Mouse (Mus musculus): ENCODE results near the gene Traf2.
A peak's percentile ranks its signal among the peaks of the same experiment; 100 is the strongest.

The Traf2 gene

DNA sequence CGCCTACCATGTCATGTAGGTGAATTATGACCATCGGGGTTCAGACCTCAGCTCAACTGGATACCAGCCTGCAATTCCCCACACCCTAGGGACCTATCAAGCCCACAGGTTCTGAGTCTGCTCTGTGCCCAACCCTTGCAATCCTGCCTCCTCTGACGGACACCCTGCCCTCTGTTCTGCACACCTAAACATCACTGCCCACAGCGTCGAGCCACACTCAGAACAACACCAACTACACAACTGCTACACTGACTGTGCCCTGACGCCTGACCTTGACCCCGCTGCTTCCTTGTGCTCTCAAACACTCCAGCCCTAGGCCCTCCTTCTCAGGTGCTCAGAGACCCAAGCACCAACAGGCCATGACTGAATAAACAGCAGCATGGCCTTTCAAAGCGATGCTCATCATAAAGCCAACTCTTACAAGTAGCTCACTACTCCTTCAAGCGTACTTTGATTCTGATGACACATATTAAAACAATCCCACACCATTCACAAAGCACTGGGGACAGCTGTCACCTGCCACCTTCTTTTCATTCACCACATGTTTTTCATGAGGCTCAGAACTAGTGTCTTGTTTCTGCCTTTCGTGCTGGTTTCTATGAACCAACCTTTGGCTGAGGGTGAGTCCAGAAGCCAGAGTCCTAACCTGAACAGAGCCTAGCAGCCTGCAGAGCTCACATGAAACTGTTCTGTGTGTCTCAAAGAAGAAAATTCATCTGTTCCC lies 4.9 kb downstream of the Traf2 start:
- DNase-seq = no peak

DNA sequence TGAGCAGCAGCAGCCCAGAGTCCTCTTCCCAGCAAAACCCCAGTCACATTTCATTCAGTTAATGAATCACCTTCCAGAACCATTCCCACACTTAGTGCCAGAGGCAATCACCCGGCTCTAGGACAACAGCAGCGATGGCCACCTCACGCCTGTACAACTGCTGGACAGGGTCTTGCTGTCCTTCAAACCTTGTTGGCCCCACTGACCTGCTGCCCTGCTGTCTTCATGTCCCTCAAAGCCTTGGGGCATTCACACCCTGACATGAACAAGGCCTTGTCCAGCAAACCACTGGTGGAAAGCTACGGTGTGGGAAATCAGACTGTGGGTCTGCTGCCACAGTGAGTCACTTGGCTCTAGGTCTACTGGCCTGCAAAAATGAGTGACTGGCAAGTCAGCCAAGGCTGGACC lies 6.2 kb downstream of the Traf2 start:
- no peak for DNase-seq

DNA sequence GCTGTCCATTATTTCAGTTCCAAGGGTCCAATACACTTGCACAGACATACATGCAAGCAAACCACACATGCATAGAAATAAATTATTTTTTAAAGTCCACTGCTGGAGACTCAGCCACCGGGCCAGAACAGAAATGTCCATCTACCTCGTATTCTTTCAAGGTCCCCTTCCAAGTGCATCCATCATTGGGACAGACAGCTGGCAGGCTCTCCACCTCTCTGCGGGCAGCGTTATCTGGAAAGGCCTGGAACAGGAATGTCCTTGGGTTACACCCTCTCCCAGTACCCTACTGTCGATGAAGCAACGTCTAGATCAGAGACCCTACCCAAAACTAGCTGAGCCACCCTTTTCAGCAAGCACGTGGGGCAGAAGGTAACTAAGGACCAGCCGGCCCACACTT lies 10.2 kb downstream of the Traf2 start:
- no peak for DNase-seq

DNA sequence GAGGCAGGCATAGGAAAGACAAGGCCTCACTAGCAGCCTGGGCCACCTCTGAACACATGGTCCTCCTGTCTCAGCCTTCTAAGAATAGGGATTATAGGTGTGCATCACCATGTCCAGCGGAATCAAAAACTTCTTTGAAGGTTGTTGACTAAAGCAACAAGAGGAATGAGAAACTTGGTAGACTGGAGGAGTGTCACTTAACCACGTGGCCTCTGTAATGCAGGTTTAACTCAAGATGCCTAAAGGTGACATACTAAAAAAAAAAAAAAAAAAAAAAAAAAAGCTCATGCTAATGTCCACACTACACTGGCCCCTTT lies 11.9 kb downstream of the Traf2 start:
- no peak for DNase-seq

DNA sequence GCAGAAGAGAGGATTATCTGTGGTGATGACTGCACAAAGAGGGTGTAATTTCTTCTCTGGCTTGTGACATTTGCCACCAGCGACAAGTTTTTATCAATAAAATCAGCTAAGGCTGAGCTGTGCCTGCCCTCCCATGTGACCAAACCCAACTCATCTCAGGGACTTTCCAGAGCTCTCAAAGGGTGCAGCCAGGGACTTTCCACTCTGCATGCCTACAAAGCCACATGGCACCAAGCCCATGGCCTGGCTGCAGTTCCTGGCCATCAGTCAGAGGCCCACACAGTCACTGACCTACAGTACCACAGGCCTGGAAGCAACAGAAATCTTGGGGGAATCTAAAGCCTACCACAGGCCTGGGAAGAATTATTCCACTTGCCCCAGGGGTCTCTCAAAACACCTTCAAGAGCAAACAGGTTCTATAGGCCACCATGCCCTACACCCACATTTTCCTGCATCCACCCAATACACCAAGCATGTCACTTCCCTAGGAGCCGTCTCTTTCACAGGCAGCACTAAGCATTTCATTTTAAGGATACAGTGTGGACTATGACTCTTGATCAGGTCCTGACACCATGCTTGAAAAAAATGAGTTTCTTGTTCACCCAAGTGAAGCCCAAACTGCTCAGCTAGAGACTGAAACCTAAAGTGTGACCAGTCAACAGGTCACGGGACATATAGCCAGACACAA lies 12.4 kb downstream of the Traf2 start:
- no peak for DNase-seq

DNA sequence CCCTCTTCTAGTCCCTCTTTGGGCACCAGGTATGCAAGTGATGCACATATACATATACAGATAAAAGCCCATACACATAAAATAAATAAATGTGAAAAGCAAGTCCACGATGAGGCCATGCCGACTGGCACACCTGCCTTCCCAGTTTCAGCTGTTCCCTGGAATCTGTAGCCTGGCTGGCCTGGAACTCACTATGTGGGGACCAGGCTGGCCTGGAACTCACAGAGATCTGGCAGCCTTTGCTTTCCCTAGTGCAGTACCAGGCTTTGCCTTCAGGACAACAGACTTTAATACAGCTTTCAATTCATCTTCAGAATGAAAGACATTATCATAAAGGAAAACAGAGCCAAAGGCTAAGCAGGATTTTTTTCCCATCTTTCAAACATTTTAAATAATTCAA lies 13.0 kb downstream of the Traf2 start:
- DNase-seq = no peak

DNA sequence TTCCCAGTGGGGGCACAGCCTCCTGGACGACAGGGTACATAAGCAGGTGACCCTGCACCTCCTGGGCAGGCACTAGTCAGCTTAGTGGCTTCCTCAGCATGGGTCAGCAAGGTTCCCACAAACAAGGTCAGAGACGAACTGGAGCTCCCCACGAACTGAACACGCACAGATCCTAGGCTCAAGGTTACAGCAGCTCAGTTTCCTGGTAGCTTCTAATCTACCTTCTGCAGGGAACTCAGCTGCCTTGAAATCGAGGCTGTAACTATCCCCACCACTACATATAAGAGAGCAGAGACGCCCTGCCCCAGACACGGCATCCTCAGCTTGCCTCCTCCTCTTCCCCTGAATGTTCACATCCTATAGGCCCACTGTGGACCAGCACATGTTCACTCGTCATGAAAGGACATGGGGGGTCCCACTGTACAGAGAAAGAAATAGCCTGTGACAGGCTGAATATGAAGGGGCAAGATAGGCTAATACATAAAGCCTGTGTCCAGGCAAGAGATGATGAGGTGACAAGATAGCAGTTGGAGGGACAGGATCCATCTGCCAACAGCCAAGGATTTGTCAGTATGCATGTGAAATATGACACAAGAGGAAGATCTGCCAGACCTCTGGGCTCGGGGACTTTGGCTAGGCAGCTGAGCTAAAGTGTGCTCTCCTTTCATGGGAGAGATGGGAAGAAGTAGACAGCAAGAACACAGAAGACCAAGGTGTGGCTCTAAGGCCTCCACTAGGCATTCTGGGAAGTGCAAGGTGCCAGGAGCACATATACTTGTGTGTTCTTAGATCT lies 20.0 kb downstream of the Traf2 start:
- no peak for DNase-seq

DNA sequence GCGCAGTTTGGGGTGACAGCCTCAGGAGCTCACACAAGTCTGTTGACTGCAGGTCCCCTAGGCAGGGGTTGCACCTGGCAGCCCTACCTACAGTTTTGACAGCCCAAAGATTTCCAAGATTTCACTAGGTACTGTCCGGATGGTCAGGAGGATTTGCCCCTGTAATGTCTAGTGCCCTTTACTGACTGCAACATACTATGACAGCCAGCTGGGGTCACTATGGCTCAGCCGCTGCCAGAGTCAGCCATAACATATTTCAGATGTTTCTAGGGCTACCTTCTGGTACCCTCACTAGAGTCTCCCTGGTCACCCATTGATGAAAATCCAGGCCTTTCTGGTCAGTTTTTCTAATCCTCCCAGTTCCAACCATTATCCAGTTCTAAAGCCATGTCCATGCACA lies 36.8 kb downstream of the Traf2 start:
- DNase-seq = no peak

DNA sequence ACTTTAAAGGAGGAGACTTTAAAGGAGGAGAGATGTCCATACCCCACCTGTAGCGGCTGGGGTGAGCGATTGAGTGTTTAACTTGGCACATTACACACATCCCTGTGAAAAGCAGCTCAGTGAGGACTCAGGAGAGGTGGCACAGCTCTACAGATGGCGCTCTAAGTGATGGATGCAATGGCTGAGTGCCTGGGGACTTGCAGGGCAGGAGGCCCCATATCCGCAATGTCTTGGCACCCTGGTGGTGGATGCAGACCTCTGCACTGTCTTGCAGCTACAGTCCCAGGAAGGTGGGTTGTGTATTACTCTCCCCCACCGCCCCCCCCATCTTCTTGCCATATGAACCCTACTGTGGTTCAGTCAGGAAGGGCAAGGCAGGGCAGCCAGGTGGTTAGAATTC lies 39.8 kb downstream of the Traf2 start:
- DNase-seq = peak; percentile 75

DNA sequence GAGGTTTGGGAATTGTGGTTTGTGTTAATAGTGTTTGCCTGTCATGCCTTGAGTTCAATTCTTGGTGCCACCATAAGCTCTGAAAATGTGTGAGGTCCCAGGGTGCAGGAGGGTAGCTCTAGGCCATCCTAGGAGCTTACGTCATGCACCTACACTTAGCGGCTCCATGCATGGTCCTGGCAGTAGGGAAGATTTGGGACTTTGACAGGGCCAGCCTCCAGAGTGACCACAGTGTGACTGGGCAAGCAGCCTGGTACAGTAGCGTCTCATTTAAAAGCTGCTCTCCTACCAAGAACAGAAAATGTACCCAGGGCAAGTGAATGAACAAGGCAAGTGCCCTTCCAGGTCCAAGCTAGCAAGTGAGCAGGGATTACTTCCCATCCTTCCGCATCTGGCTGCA lies 40.9 kb downstream of the Traf2 start:
- no peak for DNase-seq

DNA sequence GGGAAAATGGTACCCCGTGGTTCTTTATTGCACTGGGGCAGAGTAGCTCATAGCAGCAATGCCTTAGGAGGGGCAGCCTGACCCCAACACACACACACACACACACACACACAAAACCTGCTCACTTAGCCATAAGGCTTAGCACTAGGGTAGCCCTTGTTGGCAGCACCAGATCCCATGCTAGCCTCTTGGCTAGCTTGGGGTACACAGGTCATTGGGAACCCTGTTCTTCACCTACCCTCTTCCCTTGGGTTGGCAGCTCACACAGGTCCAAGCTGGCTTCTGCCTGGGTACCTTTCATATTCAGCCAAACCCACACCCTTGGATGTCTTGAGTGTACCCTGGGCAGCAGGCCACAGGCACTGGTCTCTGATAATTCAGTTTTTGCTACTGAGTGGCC lies 41.7 kb downstream of the Traf2 start:
- no peak for DNase-seq

DNA sequence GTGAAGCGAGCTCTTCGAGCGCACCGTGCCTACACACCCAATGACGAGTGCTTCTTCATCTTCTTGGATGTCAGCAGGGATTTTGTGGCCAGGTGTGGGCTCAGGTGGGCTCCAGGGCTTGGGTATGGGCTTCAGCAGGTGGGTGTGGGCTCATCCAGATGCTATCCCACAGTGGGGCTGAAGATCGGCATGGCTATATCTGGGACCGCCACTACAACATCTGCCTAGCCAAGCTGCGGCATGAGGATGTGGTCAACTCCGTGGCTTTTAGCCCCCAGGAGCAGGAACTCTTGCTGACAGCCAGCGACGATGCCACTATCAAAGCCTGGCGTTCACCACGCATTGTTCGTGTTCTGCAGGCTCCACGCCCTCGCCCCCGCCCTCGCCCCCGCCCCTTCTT lies 42.2 kb downstream of the Traf2 start:
- no peak for DNase-seq

DNA sequence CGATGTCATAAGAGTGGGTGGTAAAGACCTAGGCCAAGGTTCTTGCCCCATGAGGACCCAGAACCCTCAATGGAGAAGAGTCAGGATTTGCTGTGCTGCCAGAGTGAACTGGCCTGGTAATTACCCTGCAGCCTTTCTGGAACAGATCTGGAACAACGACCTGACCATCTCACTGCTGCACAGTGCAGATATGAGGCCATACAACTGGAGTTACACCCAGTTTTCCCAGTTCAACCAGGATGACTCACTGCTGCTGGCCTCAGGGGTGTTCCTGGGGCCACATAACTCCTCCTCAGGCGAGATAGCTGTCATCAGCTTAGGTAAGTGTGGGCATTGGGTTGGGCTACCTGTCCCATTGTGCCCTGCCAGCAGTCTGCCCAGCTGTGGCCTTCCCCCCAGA lies 44.0 kb downstream of the Traf2 start:
- no peak for DNase-seq

DNA sequence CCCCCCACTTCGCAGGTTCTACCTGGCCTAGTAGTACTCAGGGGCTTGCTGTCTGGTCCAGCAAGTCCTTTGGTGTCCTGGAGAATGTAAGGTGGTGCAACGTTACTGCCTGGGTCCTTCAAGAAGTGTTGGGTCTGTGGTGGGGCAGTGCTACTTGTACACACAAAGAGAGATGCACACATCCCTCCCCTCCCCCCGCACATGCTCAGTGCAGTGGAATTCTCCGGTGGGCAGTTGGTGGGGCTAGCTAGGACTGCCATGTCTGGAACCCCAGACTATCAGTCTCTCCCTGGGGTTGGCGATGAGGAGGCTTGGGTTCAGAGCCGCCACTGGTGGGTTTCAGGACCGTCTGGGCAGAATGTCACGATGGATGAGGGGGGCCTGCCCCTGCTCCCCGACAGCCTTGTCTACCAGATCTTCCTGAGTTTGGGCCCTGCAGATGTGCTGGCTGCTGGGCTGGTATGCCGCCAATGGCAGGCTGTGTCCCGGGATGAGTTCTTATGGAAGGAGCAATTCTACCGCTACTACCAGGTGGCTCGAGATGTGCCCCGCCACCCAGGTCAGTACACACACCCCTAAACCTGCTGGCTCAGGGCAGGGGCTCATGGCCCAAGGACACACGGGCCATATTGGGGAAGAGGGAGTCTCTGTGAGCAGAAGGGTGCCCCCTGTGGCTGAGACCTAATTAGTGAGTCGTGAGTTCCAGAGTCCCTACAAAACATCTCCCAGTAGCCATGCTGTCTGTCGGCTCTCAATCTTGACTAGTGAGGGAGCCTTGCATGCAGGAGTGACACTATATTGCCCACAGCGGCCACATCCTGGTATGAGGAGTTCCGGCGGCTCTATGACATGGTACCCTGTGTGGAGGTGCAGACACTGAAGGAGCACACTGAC lies 44.9 kb downstream of the Traf2 start, which contains the start of gene C8g:
C8g (minus strand) TSS at position 127 of the 894 bp plus-strand sequence.
- peak; percentile 38 for DNase-seq

DNA sequence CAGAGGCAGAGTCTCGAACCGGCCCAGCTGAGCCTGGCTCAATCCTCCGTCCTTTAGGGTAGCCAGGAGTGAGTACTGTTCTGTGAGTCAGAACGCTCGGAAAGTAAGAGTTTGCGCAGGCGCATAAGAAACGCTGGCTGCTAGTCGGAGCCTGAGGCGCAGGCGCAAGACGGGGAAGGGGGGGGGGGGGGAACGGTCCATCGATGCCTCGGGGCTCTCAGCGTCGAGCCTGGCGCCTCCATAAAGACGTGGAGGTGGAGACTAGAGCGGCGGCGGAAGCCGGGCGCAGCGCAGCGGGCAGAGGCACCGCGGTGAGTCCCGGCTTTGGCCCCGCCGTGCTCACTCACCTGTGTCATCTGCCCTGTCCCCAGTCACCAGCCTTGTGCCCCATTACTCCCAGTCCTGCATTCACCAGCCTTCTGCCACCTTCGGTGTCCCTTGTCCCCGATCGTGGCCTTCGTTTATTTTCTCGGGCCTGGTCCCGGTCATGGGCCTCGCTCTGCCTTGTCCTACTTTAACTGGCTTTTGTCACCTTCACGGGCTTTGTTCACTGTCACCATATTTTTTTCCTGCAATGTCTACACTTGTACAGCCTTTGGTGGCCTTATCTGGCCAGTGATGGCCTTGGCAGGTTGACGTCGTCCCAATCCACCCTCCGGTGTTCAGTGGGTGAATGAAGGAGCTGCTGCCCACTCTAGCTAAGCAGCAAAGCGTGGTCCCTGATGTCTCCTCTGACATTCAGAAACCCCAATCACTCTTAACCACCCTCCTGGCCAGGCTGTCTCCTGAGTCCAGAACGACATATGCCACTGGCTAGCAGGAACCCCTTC lies 45.9 kb downstream of the Traf2 start, which contains the start of gene Fbxw5:
Fbxw5 (plus strand) TSS at position 175 of the 830 bp plus-strand sequence.
- peak; percentile 85 for DNase-seq

DNA sequence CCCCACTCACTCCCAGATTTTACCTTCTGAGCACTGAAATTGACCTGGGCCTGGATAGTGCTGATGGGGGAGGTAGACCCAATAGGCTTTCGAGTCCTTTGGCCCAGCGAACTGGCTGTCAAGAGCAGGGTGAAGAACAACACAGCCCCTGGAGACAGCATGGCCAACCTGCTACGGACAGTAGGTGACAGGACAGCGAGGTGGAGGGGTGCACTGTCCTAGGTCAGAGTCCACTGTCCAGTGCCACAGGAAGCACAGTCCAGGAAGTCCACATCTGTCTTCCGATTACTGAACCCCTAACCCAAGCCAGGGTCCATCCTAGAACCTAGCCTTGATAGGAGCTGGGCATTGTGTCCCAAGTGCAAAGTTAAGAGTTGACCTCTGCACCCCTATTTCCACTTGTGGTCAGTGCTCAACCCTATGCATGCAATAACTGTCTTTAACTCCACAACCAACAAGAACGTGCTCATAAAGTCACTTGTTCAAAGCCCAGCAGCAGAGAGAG lies 46.6 kb downstream of the Traf2 start:
- DNase-seq = peak; percentile 30

DNA sequence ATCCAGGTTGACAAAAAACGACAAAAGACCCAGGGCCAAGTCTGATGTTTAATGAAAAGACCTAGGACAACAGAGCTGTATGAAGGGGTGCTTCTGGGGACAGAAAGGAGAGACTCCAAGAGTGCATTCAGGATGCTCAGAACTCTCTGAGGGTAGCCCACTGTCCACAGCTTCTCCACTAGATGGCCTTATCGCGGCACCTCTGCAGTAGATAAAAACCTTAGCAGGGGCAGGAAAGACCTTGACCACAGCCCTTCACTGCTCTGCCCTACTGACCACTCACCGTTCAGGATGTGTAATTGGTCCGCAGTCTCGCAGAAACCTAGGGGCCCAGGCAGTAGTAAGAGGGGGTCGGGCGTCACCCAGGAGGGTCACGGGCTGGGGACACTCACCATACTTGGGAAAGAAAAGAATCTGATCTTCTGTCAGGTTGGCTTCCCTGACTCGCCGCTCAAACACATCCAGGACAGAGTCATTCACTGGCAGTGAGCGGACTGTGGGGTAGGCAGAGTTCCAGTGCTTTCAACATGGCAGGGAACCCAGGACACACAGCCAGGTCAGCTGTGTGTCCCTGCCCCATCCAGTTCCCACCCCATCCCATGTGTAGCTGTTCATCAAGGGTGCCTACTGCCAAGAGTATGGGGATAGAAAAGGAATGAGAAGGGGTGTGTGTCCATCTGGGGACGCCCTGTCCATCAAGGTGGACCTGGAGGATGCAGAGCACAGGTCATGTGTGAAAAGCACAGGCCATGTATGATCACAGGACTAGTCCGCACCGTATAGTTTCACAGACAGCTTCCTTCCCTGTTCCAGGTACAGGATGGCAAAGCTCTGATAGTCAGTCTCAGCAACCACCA lies 47.9 kb downstream of the Traf2 start:
- DNase-seq = no peak

DNA sequence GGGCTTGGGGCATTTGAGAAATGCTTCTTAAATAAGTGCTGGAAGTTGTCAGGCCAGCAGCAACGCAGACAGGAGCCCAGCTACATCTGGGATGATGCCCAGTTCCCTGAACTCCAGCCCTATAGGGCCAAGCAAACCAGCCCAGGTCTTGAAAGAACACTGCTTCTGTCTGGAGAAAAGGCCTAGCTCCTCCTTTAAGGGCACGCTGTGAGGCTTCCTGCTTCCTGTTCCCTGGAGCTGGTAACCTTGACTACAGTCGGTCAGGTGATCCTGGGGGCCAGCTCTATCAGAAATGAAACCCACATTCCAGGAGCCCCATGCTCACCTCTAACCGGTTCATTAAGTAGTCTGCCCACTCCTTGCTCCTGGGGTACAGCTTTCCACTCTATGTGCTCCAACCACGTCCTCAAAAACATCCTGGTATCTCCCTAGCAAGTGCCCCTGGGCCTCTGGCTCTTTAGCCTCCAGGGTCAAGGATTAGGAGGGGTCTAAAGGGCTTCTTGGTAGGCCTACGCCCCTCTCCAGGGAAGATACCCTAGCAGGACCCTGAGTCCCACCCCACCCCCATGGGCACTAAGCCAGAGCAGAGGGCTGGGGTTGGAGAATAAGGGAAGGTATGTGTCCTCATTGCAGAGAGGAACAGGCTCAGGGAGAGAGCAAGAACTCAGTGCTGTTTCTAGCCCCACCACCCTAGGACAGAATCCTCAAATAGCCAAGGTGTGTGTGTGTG lies 48.7 kb downstream of the Traf2 start:
- no peak for DNase-seq

DNA sequence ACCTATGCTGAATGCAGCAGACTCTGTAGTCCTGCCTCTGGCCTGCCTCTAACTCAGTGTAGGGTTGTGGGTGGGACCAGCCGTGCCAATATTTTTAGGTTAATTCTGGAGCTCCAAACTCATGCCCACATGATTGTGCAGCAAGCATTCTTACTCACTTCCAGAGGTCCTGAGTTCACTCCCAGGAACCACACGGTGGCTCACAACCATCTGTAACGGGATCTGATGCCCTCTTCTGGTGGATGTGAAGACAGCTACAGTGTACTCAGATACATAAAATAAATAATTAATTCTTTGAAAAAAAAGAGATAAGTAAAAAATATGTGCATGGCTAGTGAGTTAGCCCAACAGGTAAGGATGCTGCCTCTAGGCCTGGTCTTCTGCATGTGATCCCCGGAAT lies 50.3 kb downstream of the Traf2 start:
- no peak for DNase-seq

DNA sequence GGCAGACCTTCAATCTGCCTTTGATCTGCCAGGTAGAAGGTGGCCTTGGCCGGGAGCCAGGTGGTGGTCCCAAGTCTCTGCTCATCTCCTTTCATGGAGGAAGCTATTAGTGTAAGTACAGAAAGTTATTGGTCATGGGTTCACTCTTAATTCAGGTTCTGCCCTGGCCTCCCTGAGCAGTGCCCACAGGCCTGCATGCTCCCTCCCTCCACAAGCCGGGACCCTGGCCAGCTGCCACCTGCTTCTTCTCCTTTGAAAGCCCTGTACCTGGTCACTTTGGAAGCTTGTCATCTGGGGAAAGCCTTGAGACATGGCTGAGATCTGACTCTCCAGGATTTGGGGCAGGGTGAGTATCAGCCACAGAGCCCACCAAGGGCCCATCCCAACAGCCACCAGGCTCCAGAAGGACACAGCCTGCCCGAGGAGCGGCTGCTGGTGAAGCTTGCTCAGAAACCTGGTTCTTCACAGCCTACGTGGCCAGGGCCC lies 53.2 kb downstream of the Traf2 start, which contains the start of gene Lcn12:
Lcn12 (minus strand) TSS at position 436 of the 486 bp plus-strand sequence.
- DNase-seq = no peak
